Mouse (Mus musculus) brain, embryonic 14.5 days (tissue): ENCODE data around the gene Tmem117.

Source experiments
- CTCF ChIP-seq: fragments of 200-500 bp; IDR thresholded peaks from 2 replicates; pipeline ENCODE4 v1.5.1; 2012; ENCODE audit warnings: inconsistent platforms, mild to moderate bottlenecking, moderate library complexity, borderline replicate concordance; ENCODE audit not compliant: insufficient read depth, insufficient read length; ENCODE audit errors: extremely low read depth
- POLR2A ChIP-seq: fragments of 200-500 bp; IDR thresholded peaks from 2 replicates; pipeline ENCODE4 v1.6.1; 2012; ENCODE audit warnings: mild to moderate bottlenecking, inconsistent platforms, borderline replicate concordance; ENCODE audit not compliant: poor library complexity, insufficient read depth, insufficient read length, severe bottlenecking; ENCODE audit errors: extremely low read depth

DNA sequence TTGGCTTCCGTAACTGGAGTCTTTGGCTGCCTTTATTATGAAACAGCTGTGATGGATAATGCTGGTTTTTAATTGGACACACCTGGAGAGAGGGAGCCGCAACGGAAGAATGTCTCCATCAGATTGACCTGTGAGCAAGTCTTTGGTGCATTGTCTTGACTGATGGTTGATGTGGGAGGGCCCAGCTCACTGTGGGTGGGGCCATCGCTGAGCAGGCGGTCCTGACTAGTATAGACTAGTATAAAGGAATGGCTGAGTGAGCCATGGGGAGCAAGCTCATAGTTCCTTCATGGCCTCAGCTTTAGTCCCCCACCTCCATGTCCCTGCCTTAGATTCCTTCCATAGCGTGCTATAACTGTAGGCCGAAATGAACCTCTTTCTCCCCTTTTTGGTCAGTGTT, 58.1 kb downstream of the Tmem117 start:
- TF ChIP-seq CTCF (no peak), POLR2A (no peak)
